Mouse (Mus musculus): ENCODE results near the gene Kcnd3. TPM values are rescaled to one million over a fixed set of nuclear protein-coding genes. Genes with fewer than 3 reads are reported as not detected.

Gene Kcnd3
- polyA plus RNA-seq, 1 experiment from 2014 or later: 0.65 TPM

GRCm38 (mm10) chr3:105590056-105590672 is 138.0 kb downstream of the Kcnd3 start:
- Histone ChIP-seq H3K4me1 (peaks cover 7% of the 10 kb centered on the region; the same call in 1 of the 2 replicates), H3K9ac (no peak overlapping the region), H3K9me3 (replicated peaks) (no peaks in the 10 kb centered on the region), H3K27ac (replicated peaks) (no peak overlapping the region), H3K27me3 (no peaks in the 10 kb centered on the region), H3K4me3 (replicated peaks) (no peak overlapping the region), H3K36me3 (no peaks in the 10 kb centered on the region), H3K4me2 (replicated peaks) (no peak overlapping the region)
- WGBS: 57% methylated on average over 15 of the region's 15 CpGs
- ATAC-seq (ENCODE audit: insufficient number of reproducible peaks, low FRiP score, low TSS enrichment, low read depth): no peak

GRCm38 (mm10) chr3:105591766-105592165 is 139.6 kb downstream of the Kcnd3 start:
- no peak overlapping the region for H3K4me3 ChIP-seq (replicated peaks)
- no peak overlapping the region for H3K4me2 ChIP-seq (replicated peaks)
- no peaks in the 10 kb centered on the region for H3K36me3 ChIP-seq
- H3K27me3 ChIP-seq: no peaks in the 10 kb centered on the region
- no peak overlapping the region for H3K9ac ChIP-seq
- no peak overlapping the region for H3K27ac ChIP-seq (replicated peaks)
- WGBS: 95% methylated on average over 1 of the region's 1 CpGs
- no peaks in the 10 kb centered on the region for H3K9me3 ChIP-seq (replicated peaks)
- ATAC-seq (ENCODE audit: insufficient number of reproducible peaks, low FRiP score, low TSS enrichment, low read depth): no peak
- peaks cover 7% of the 10 kb centered on the region; the same call in 1 of the 2 replicates for H3K4me1 ChIP-seq

GRCm38 (mm10) chr3:105592246-105592645 is 140.1 kb downstream of the Kcnd3 start:
- Histone ChIP-seq H3K27me3 (no peaks in the 10 kb centered on the region), H3K4me2 (replicated peaks) (no peak overlapping the region), H3K9me3 (replicated peaks) (no peaks in the 10 kb centered on the region), H3K9ac (no peak overlapping the region), H3K4me1 (peaks cover 7% of the 10 kb centered on the region; the same call in 1 of the 2 replicates), H3K4me3 (replicated peaks) (no peak overlapping the region), H3K27ac (replicated peaks) (no peak overlapping the region), H3K36me3 (no peaks in the 10 kb centered on the region)
- WGBS: 84% methylated on average over 2 of the region's 2 CpGs
- no peak for ATAC-seq (ENCODE audit: insufficient number of reproducible peaks, low FRiP score, low TSS enrichment, low read depth)

- H3K4me3 ChIP-seq (replicated peaks): no peak overlapping the region
- no peaks in the 10 kb centered on the region for H3K9me3 ChIP-seq (replicated peaks)
- no peaks in the 10 kb centered on the region for H3K27me3 ChIP-seq
- no peak overlapping the region for H3K4me2 ChIP-seq (replicated peaks)
- 78% methylated on average over 4 of the region's 4 CpGs for WGBS
- no peak overlapping the region for H3K27ac ChIP-seq (replicated peaks)
- H3K9ac ChIP-seq: no peak overlapping the region
- ATAC-seq (ENCODE audit: insufficient number of reproducible peaks, low FRiP score, low TSS enrichment, low read depth): no peak
- no peaks in the 10 kb centered on the region for H3K4me1 ChIP-seq
- H3K36me3 ChIP-seq: no peaks in the 10 kb centered on the region
Measured at GRCm38 (mm10) chr3:105600483-105600882, 148.4 kb downstream of the Kcnd3 start.

GRCm38 (mm10) chr3:105602966-105603365 is 150.8 kb downstream of the Kcnd3 start:
- no peaks in the 10 kb centered on the region for H3K27me3 ChIP-seq
- no peak overlapping the region for H3K4me3 ChIP-seq (replicated peaks)
- no peak overlapping the region for H3K9ac ChIP-seq
- ATAC-seq (ENCODE audit: insufficient number of reproducible peaks, low FRiP score, low TSS enrichment, low read depth): no peak
- H3K27ac ChIP-seq (replicated peaks): no peak overlapping the region
- WGBS: 84% methylated on average over 5 of the region's 5 CpGs
- no peaks in the 10 kb centered on the region for H3K4me1 ChIP-seq
- H3K9me3 ChIP-seq (replicated peaks): no peaks in the 10 kb centered on the region
- no peak overlapping the region for H3K4me2 ChIP-seq (replicated peaks)
- no peaks in the 10 kb centered on the region for H3K36me3 ChIP-seq

GRCm38 (mm10) chr3:105605726-105606125 is 153.6 kb downstream of the Kcnd3 start:
- ATAC-seq (ENCODE audit: insufficient number of reproducible peaks, low FRiP score, low TSS enrichment, low read depth): no peak
- Histone ChIP-seq H3K4me2 (replicated peaks) (no peak overlapping the region), H3K9me3 (replicated peaks) (no peaks in the 10 kb centered on the region), H3K27ac (replicated peaks) (no peak overlapping the region), H3K9ac (no peak overlapping the region), H3K27me3 (no peaks in the 10 kb centered on the region), H3K36me3 (no peaks in the 10 kb centered on the region), H3K4me3 (replicated peaks) (no peak overlapping the region), H3K4me1 (no peaks in the 10 kb centered on the region)
- 74% methylated on average over 5 of the region's 5 CpGs for WGBS

- H3K4me3 ChIP-seq (replicated peaks): no peak overlapping the region
- no peak for ATAC-seq (ENCODE audit: insufficient number of reproducible peaks, low FRiP score, low TSS enrichment, low read depth)
- no peaks in the 10 kb centered on the region for H3K27me3 ChIP-seq
- no peaks in the 10 kb centered on the region for H3K36me3 ChIP-seq
- no peaks in the 10 kb centered on the region for H3K9me3 ChIP-seq (replicated peaks)
- WGBS: 75% methylated on average over 3 of the region's 3 CpGs
- H3K27ac ChIP-seq (replicated peaks): no peak overlapping the region
- no peak overlapping the region for H3K4me2 ChIP-seq (replicated peaks)
- H3K9ac ChIP-seq: no peak overlapping the region
- H3K4me1 ChIP-seq: no peaks in the 10 kb centered on the region
Measured at GRCm38 (mm10) chr3:105608857-105609256, 156.7 kb downstream of the Kcnd3 start.

GRCm38 (mm10) chr3:105611531-105612422 is 159.6 kb downstream of the Kcnd3 start:
- H3K27ac ChIP-seq (replicated peaks): no peak overlapping the region
- no peak overlapping the region for H3K4me3 ChIP-seq (replicated peaks)
- H3K36me3 ChIP-seq: no peaks in the 10 kb centered on the region
- H3K9me3 ChIP-seq (replicated peaks): no peaks in the 10 kb centered on the region
- ATAC-seq (ENCODE audit: insufficient number of reproducible peaks, low FRiP score, low TSS enrichment, low read depth): no peak
- H3K4me1 ChIP-seq: no peaks in the 10 kb centered on the region
- H3K9ac ChIP-seq: no peak overlapping the region
- H3K27me3 ChIP-seq: no peaks in the 10 kb centered on the region
- 84% methylated on average over 7 of the region's 7 CpGs for WGBS
- H3K4me2 ChIP-seq (replicated peaks): no peak overlapping the region

- no peaks in the 10 kb centered on the region for H3K9me3 ChIP-seq (replicated peaks)
- H3K27me3 ChIP-seq: no peaks in the 10 kb centered on the region
- H3K9ac ChIP-seq: no peak overlapping the region
- ATAC-seq (ENCODE audit: insufficient number of reproducible peaks, low FRiP score, low TSS enrichment, low read depth): no peak
- 66% methylated on average over 4 of the region's 4 CpGs for WGBS
- no peaks in the 10 kb centered on the region for H3K36me3 ChIP-seq
- no peak overlapping the region for H3K27ac ChIP-seq (replicated peaks)
- H3K4me2 ChIP-seq (replicated peaks): no peak overlapping the region
- no peak overlapping the region for H3K4me3 ChIP-seq (replicated peaks)
- H3K4me1 ChIP-seq: no peaks in the 10 kb centered on the region
Measured at GRCm38 (mm10) chr3:105612423-105612814, 160.3 kb downstream of the Kcnd3 start.

GRCm38 (mm10) chr3:105616861-105617743 is 165.0 kb downstream of the Kcnd3 start:
- Histone ChIP-seq H3K36me3 (no peaks in the 10 kb centered on the region), H3K4me2 (replicated peaks) (no peak overlapping the region), H3K4me3 (replicated peaks) (no peak overlapping the region), H3K27me3 (no peaks in the 10 kb centered on the region), H3K27ac (replicated peaks) (no peak overlapping the region), H3K9ac (no peak overlapping the region), H3K4me1 (no peaks in the 10 kb centered on the region), H3K9me3 (replicated peaks) (no peaks in the 10 kb centered on the region)
- 86% methylated on average over 2 of the region's 2 CpGs for WGBS
- no peak for ATAC-seq (ENCODE audit: insufficient number of reproducible peaks, low FRiP score, low TSS enrichment, low read depth)

- no peaks in the 10 kb centered on the region for H3K9me3 ChIP-seq (replicated peaks)
- no peak for ATAC-seq (ENCODE audit: insufficient number of reproducible peaks, low FRiP score, low TSS enrichment, low read depth)
- WGBS: 64% methylated on average over 8 of the region's 8 CpGs
- no peak overlapping the region for H3K4me3 ChIP-seq (replicated peaks)
- H3K4me1 ChIP-seq: no peaks in the 10 kb centered on the region
- H3K36me3 ChIP-seq: no peaks in the 10 kb centered on the region
- H3K27ac ChIP-seq (replicated peaks): no peak overlapping the region
- no peak overlapping the region for H3K4me2 ChIP-seq (replicated peaks)
- no peak overlapping the region for H3K9ac ChIP-seq
- H3K27me3 ChIP-seq: no peaks in the 10 kb centered on the region
Measured at GRCm38 (mm10) chr3:105621154-105621553, 169.0 kb downstream of the Kcnd3 start.
